Mouse (Mus musculus): ENCODE results near the gene Sh2d7. TPM values are rescaled to one million over a fixed set of nuclear protein-coding genes. Genes with fewer than 3 reads are reported as not detected.

Sh2d7 gene
- polyA plus RNA-seq, 1 experiment from 2014 or later, result not detected

DNA sequence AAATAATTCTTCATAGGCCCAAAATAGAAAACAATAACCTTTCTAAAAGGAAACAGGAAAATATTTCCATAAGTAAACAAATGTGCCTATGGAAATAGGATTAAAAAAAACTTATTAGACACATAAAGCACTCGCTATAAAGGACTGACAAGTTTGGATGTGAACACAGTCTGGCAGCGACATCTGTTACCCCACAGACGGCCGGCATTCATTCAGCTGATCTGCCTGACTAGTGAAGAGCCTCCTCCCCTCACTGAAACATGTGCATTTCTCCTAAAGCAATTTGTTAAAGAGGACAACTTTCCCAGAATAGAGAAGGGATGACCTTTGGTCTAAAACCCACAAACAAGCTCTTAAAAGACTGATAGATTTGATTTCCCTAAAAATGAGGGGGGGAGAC lies 1.8 kb upstream of the Sh2d7 start:
- Histone ChIP-seq H3K4me2 (replicated peaks) (no peak overlapping the region), H3K9ac (no peak overlapping the region), H3K36me3 (replicated peaks; ENCODE audit: control insufficient read depth, insufficient read depth) (no peaks in the 10 kb centered on the region), H3K4me3 (replicated peaks; ENCODE audit: low read length) (no peak overlapping the region), H3K4me1 (replicated peaks; ENCODE audit: control insufficient read depth, insufficient read depth, low read length) (0 out of 2 replicates have a peak, but pooled peaks cover 13% of the 10 kb centered on the region), H3K9me3 (ENCODE audit: control insufficient read depth, low read length) (no peaks in the 10 kb centered on the region), H3K27ac (no peak overlapping the region), H3K27me3 (ENCODE audit: control insufficient read depth, insufficient read depth, low read length) (no peaks in the 10 kb centered on the region)
- ATAC-seq (ENCODE audit: low FRiP score) (no peak), DNase-seq (ENCODE audit: low spot score) (no peak)
- 24% methylated on average over 4 of the region's 4 CpGs for WGBS

DNA sequence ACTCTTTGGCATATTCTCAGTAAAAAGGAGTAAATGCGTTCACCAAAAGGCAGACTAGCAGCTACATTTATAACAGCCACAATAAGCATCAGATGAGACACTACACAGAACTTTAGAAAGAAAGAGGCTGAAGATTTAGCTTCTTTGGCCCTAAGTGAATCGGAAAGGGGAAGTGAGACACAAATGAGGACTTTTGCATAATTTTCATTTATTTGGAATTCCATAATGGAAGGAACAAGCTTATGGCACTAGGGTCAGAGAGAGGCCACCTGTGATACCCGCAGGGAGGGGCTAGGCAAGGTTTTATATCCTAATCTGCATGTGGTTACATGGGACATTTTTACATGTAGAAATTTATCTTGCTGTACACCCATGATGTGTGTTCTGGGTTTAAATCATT lies 1.3 kb upstream of the Sh2d7 start:
- no peak for ATAC-seq (ENCODE audit: low FRiP score)
- no peak for DNase-seq (ENCODE audit: low spot score)
- WGBS, result 78% methylated on average over 3 of the region's 3 CpGs
- Histone ChIP-seq H3K36me3 (replicated peaks; ENCODE audit: control insufficient read depth, insufficient read depth) (no peaks in the 10 kb centered on the region), H3K9ac (no peak overlapping the region), H3K27ac (no peak overlapping the region), H3K27me3 (ENCODE audit: control insufficient read depth, insufficient read depth, low read length) (no peaks in the 10 kb centered on the region), H3K4me3 (replicated peaks; ENCODE audit: low read length) (no peak overlapping the region), H3K4me2 (replicated peaks) (no peak overlapping the region), H3K4me1 (replicated peaks; ENCODE audit: control insufficient read depth, insufficient read depth, low read length) (0 out of 2 replicates have a peak, but pooled peaks cover 10% of the 10 kb centered on the region), H3K9me3 (ENCODE audit: control insufficient read depth, low read length) (no peaks in the 10 kb centered on the region)

DNA sequence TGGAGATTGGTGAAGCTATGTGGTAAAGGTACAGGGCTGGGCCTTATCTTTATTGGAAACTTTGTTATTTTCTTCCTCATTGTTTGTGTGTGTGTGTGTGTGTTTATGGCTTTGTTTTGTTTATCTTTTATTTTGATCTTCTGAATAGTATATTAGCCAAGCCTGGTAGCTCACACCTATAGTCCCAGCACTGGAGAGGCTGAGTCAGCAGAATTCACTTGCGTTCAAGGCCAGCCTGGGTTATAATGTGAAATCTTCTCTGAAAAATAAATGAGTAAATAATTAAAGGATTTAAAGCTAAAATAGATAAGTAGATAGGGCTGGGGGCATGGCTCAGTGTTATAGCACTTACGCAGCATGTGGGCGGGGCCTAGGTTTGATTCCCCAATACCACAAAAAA lies 540 bp upstream of the Sh2d7 start:
- Histone ChIP-seq H3K4me3 (replicated peaks; ENCODE audit: low read length) (no peak overlapping the region), H3K9ac (no peak overlapping the region), H3K36me3 (replicated peaks; ENCODE audit: control insufficient read depth, insufficient read depth) (no peaks in the 10 kb centered on the region), H3K27me3 (ENCODE audit: control insufficient read depth, insufficient read depth, low read length) (no peaks in the 10 kb centered on the region), H3K9me3 (ENCODE audit: control insufficient read depth, low read length) (no peaks in the 10 kb centered on the region), H3K4me2 (replicated peaks) (no peak overlapping the region), H3K27ac (no peak overlapping the region), H3K4me1 (replicated peaks; ENCODE audit: control insufficient read depth, insufficient read depth, low read length) (0 out of 2 replicates have a peak, but pooled peaks cover 4% of the 10 kb centered on the region)
- WGBS, result 97% methylated on average over 3 of the region's 3 CpGs
- ATAC-seq (ENCODE audit: low FRiP score) (no peak), DNase-seq (ENCODE audit: low spot score) (no peak)

DNA sequence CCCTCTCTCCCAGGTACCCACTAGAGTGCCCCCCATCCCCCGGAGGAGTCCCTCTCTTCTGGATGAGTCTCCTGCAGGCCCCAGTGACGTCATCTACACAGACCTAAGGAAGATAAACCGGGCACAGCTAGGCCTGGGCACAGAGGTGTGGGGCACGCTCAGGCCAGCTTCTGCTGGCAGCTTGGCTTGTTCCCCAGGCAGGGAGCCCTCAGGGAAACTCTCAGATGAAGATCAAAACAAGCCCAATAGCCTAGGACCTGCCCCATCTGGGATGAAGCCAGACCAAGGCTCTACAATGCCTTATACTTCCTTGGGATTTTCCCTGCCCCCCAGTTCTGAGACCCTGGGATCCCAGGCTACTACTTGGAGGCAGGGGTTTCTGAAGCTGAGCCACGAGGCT lies 2.0 kb downstream of the Sh2d7 start:
- H3K4me1 ChIP-seq (replicated peaks; ENCODE audit: control insufficient read depth, insufficient read depth, low read length), result 0 out of 2 replicates have a peak, but pooled peaks cover 4% of the 10 kb centered on the region

GRCm38 (mm10) chr9:54544212-54544953 lies 5.6 kb downstream of the Sh2d7 start:
- H3K9me3 ChIP-seq (ENCODE audit: control insufficient read depth, low read length), result no peaks in the 10 kb centered on the region
- no peak overlapping the region for H3K4me3 ChIP-seq (replicated peaks; ENCODE audit: low read length)
- peaks cover 3% of the 10 kb centered on the region; the same call in 1 of the 2 replicates for H3K36me3 ChIP-seq (replicated peaks; ENCODE audit: control insufficient read depth, insufficient read depth)
- H3K4me1 ChIP-seq (replicated peaks; ENCODE audit: control insufficient read depth, insufficient read depth, low read length), result no peaks in the 10 kb centered on the region
- WGBS, result 89% methylated on average over 9 of the region's 9 CpGs
- no peaks in the 10 kb centered on the region for H3K27me3 ChIP-seq (ENCODE audit: control insufficient read depth, insufficient read depth, low read length)
- ATAC-seq (ENCODE audit: low FRiP score), result no peak
- no peak overlapping the region for H3K4me2 ChIP-seq (replicated peaks)
- no peak overlapping the region for H3K9ac ChIP-seq
- no peak for DNase-seq (ENCODE audit: low spot score)
- no peak overlapping the region for H3K27ac ChIP-seq

More for the DNA sequence above, 2.0 kb downstream of the Sh2d7 start:
- Histone ChIP-seq H3K9ac (no peak overlapping the region), H3K4me3 (replicated peaks; ENCODE audit: low read length) (no peak overlapping the region), H3K36me3 (replicated peaks; ENCODE audit: control insufficient read depth, insufficient read depth) (no peaks in the 10 kb centered on the region; the same call in 1 of the 2 replicates), H3K4me2 (replicated peaks) (no peak overlapping the region), H3K27me3 (ENCODE audit: control insufficient read depth, insufficient read depth, low read length) (no peaks in the 10 kb centered on the region), H3K9me3 (ENCODE audit: control insufficient read depth, low read length) (no peaks in the 10 kb centered on the region), H3K27ac (no peak overlapping the region)
- 82% methylated on average over 5 of the region's 5 CpGs for WGBS
- DNase-seq (ENCODE audit: low spot score), result no peak
- no peak for ATAC-seq (ENCODE audit: low FRiP score)

GRCm38 (mm10) chr9:54544954-54545315 lies 6.2 kb downstream of the Sh2d7 start:
- no peaks in the 10 kb centered on the region for H3K27me3 ChIP-seq (ENCODE audit: control insufficient read depth, insufficient read depth, low read length)
- H3K9ac ChIP-seq, result no peak overlapping the region
- no peak for ATAC-seq (ENCODE audit: low FRiP score)
- DNase-seq (ENCODE audit: low spot score), result no peak
- no peaks in the 10 kb centered on the region for H3K9me3 ChIP-seq (ENCODE audit: control insufficient read depth, low read length)
- H3K27ac ChIP-seq, result no peak overlapping the region
- peaks cover 3% of the 10 kb centered on the region; the same call in 1 of the 2 replicates for H3K36me3 ChIP-seq (replicated peaks; ENCODE audit: control insufficient read depth, insufficient read depth)
- WGBS, result 86% methylated on average over 4 of the region's 4 CpGs
- H3K4me3 ChIP-seq (replicated peaks; ENCODE audit: low read length), result no peak overlapping the region
- no peak overlapping the region for H3K4me2 ChIP-seq (replicated peaks)
- H3K4me1 ChIP-seq (replicated peaks; ENCODE audit: control insufficient read depth, insufficient read depth, low read length), result no peaks in the 10 kb centered on the region

- H3K27ac ChIP-seq, result no peak overlapping the region
- peak; percentile 58 for DNase-seq (ENCODE audit: low spot score)
- H3K4me2 ChIP-seq (replicated peaks), result no peak overlapping the region
- ATAC-seq (ENCODE audit: low FRiP score), result no peak; the same call in 1 of the 2 replicates
- H3K4me3 ChIP-seq (replicated peaks; ENCODE audit: low read length), result no peak overlapping the region
- no peaks in the 10 kb centered on the region for H3K4me1 ChIP-seq (replicated peaks; ENCODE audit: control insufficient read depth, insufficient read depth, low read length)
- H3K27me3 ChIP-seq (ENCODE audit: control insufficient read depth, insufficient read depth, low read length), result no peaks in the 10 kb centered on the region
- H3K9me3 ChIP-seq (ENCODE audit: control insufficient read depth, low read length), result no peaks in the 10 kb centered on the region
- peaks cover 3% of the 10 kb centered on the region; the same call in 1 of the 2 replicates for H3K36me3 ChIP-seq (replicated peaks; ENCODE audit: control insufficient read depth, insufficient read depth)
- H3K9ac ChIP-seq, result no peak overlapping the region
- 13% methylated on average over 5 of the region's 5 CpGs for WGBS
Observed at GRCm38 (mm10) chr9:54547536-54547935, 8.8 kb downstream of the Sh2d7 start.

- no peaks in the 10 kb centered on the region for H3K27me3 ChIP-seq (ENCODE audit: control insufficient read depth, insufficient read depth, low read length)
- DNase-seq (ENCODE audit: low spot score) (no peak), ATAC-seq (ENCODE audit: low FRiP score) (no peak)
- H3K36me3 ChIP-seq (replicated peaks; ENCODE audit: control insufficient read depth, insufficient read depth), result peaks cover 3% of the 10 kb centered on the region; the same call in 1 of the 2 replicates
- no peak overlapping the region for H3K9ac ChIP-seq
- no peaks in the 10 kb centered on the region for H3K9me3 ChIP-seq (ENCODE audit: control insufficient read depth, low read length)
- no peak overlapping the region for H3K27ac ChIP-seq
- H3K4me2 ChIP-seq (replicated peaks), result no peak overlapping the region
- WGBS, result 93% methylated on average over 6 of the region's 6 CpGs
- H3K4me1 ChIP-seq (replicated peaks; ENCODE audit: control insufficient read depth, insufficient read depth, low read length), result no peaks in the 10 kb centered on the region
- H3K4me3 ChIP-seq (replicated peaks; ENCODE audit: low read length), result no peak overlapping the region
Observed at GRCm38 (mm10) chr9:54549433-54549832, 10.6 kb downstream of the Sh2d7 start.

- H3K9ac ChIP-seq, result no peak overlapping the region
- H3K4me2 ChIP-seq (replicated peaks), result no peak overlapping the region
- 29% methylated on average over 5 of the region's 5 CpGs for WGBS
- H3K27me3 ChIP-seq (ENCODE audit: control insufficient read depth, insufficient read depth, low read length), result no peaks in the 10 kb centered on the region
- 0 out of 2 replicates have a peak, but pooled peaks cover 3% of the 10 kb centered on the region for H3K36me3 ChIP-seq (replicated peaks; ENCODE audit: control insufficient read depth, insufficient read depth)
- no peaks in the 10 kb centered on the region for H3K9me3 ChIP-seq (ENCODE audit: control insufficient read depth, low read length)
- H3K4me3 ChIP-seq (replicated peaks; ENCODE audit: low read length), result no peak overlapping the region
- H3K27ac ChIP-seq, result no peak overlapping the region
- no peak for DNase-seq (ENCODE audit: low spot score)
- H3K4me1 ChIP-seq (replicated peaks; ENCODE audit: control insufficient read depth, insufficient read depth, low read length), result no peaks in the 10 kb centered on the region
- no peak for ATAC-seq (ENCODE audit: low FRiP score)
Observed at GRCm38 (mm10) chr9:54552409-54552808, 13.6 kb downstream of the Sh2d7 start.

Data from hindbrain, embryonic 14.5 days (tissue).